Mouse (Mus musculus): ENCODE measurements around the gene Hpgd.
"Not testable (repeated sequence)": the region's sequence is repeated elsewhere in the genome, so short reads cannot be mapped to it uniquely, and the experiment has no call there.

The Hpgd gene

GRCm38 (mm10) chr8:56294373-56294877, at the start of gene Hpgd:
Gene Hpgd, plus strand, starts transcription at chr8:56294585.
- DNase-seq = peak; percentile 55 to 70

DNA sequence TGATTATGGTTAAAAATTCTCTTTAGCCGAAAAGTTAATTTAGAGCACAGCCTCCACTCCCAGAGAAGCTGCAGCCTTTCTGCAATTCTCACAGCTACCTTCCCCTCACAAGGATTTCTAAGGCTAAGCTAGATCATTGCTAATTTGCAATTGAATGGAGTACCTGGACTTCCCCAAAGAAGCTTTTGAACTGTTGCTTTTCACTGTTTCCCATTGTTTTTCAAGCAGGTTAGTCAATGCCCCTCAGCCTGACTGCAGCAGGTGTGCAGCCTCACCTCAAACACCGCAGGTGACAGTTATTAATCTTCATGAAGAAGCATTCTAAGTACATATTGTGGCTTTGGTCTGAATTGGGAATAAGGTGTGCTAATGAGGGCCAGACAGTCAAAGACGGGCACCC, 42.7 kb upstream of the Hpgd start:
- DNase-seq = not testable (repeated sequence)

DNA sequence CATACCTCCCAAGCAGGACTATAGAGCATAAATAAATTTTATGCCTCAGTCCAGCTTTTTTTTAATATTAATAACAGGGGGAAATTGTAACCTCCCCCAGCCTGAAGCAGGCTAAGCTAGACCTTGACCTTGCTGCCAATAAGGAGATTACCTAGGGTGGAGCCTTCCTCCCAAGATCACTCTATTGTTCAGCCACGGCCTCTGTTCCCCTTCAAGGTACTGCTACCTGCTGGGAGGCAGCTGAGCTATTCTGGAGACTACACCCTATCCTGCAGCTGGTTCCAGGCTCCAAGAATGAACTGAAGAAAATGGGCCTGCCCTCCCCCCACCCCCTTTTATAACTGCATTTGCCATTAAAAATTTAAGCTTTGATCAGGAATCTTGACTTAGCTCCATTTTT, 42.1 kb upstream of the Hpgd start:
- DNase-seq = no peak

- no peak for DNase-seq
Measured at GRCm38 (mm10) chr8:56261190-56261589, 33.2 kb upstream of the Hpgd start.

DNA sequence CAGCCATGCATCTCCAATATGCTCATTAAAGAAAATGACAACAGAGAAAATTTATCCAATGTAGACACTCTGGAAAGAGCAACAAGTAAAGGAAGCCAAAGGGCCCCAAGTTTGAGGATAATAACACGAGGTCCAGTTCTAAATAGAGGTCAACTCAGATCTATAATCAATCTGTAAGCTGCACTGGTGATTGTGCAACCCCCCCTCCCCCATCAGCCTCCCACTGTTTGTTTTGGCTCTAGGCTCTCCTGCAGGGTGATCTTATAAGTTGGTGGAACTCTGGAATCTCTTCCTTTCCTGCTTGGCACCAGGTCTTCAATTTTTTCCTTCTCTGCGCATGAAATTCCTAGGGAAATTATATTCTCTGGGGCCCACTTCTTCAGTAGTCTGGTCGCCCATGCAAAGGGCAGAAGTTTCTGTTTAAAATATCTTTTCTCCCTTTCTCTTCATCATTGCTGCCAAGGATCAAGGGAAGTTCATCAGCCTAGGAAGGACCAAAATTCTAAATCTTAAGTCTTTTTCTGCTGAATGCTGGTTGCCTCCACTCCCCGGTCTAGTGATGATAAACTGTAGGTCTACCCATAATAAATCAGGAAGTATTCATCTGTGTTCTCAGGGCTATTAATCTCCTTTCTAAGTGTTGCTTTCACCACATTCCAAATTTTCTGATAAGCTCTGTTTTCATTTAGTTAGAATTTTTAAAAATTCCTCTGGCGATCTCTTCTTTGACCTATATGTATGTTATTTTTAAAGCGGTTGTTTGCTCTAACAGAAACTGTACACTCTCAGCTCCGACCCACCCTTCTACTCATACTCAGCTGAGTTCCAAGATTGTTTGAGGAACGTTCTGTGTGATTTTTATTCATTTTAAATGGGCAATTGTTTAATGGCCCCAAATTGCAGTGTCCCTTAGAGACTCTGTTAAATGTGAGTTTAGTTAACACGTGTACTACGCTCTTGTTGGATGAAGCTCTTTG, 24.4 kb upstream of the Hpgd start:
- DNase-seq = no peak

DNA sequence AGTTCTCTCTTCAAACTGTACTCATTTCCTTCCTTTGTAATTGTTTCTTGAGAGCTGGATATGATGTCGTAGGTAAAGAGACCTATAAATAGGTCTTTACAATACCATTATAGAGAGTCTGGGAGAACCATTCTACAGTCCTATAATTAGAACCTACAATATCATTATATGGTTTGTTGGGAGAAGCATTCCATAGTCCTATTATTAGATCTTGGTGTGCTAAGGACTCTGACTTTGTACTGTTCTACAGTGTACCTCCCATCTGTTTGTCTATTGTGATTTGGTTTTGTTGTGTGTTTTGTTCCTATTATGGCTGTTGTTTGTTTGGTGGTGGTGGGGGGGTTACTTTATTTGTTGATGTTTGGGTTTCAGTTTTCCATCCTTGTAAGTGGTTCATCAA, 21.5 kb upstream of the Hpgd start:
- no peak for DNase-seq

- DNase-seq = no peak
Measured at GRCm38 (mm10) chr8:56275316-56275715, 19.1 kb upstream of the Hpgd start.

DNA sequence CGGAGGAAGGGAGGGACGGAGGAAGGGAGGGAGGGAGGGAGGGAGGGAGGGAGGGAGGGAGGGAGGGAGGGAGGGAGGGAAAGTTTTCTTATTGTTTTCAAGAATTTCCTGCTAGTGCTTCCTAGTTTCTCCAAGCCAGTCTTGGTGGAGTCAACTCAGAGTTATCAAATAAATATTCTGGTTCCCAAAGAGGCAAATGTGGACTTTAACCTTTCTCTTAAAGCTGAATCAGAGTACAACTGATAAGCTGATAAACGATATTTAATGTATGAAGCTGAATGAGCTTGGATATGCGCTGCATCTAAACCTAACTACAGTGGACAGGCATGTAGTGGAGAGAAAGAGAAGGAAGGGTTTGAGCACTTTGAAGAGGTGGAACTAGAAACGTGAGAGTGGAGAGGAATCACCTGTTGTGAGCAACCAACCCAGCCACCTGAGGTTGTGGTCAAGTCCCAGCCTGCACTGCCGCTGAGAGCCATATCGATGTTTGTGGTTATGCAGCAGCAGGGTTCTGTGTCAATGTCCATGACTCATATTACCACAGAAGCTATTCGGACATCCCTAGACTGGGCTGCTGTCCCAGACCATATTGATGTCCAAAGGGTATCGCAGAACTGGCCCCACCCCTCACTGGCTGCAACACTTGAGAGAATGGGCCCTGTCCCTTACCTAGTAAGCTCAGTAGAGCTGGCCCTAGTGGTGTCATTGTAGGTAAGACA, 16.4 kb upstream of the Hpgd start:
- no peak for DNase-seq

DNA sequence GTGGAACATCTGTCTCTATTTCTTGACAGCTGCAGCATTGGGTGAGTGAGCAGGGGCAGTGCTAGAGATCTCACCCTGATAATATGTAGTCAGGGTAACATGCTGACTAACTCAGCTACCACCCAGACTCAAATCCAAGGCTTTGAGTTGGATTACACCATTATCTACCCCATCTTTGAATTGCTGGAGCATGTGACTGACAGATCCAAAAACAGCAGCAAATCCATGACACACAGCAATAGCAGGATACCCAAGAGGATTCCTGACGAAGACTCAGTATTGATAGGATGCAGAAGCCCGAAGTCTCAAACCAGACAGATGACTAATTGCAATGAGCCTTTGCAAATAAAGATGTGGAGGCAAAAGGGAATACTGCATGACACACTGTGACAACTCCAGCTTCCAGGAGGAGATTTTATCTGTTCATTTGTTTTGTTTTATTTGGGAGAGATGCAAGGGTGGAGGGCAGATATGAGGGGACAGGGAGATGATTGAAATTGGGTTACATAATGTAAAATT, 15.8 kb upstream of the Hpgd start:
- DNase-seq = no peak

DNA sequence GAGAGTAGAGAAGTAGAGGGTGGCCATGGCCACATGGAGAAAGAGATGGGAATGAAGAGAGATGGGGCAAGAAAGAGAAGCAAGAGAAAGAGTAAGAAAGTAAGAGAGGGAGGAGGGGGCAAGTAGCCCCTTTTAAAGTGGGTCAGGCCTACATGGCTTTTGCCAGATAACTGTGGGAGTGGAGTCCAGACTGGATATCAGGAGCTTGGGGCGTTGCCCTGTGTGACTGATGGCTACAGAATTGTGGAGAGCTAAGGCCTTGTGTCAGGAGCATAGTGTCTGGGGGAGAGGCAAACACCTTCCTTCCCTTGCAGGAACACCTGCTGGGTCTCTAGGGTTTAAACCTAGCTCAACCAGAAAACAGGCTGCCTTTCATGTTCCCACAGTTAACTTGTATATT, 10.4 kb upstream of the Hpgd start:
- no peak for DNase-seq

DNA sequence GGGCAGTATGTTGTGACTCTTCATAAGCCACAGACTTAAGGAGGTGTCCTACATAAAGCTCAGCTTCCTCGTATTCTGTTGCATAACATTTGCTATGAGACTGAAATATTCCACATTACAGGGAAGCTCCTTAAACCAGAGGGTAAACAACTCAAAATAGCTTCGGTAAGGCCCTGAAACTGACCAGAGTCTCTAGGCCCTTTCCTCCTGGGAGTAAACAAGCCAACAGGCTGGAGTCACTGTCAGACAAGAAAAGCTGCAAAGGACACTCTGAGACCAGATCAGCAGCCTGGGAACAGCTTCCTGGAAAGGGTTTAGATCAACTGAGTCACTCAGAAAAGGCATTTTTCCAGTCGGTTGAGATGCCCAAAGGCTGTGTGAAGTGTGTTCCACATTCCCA, 9.4 kb upstream of the Hpgd start:
- peak in 1 of 2 experiments; percentile 6 for DNase-seq

DNA sequence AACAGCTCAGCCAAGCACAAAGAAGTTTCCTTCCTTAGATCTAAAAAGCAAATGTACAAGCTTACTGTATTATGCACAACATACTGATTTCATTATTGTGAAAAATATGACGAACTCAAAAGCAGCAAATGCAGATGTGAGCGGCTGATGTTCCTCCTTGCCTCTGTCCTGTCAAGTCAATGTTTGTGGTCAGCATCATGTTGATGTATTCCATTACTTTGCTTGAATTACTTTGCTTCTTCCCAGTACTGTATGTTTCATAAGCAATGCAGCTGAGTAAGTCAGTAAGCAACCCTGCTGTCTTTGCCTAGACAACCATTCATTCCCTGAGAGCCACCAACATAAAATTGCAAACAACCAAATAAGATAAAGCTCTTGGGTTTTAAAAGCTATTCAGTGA, 7.7 kb upstream of the Hpgd start:
- no peak for DNase-seq

GRCm38 (mm10) chr8:56287370-56288072, 6.9 kb upstream of the Hpgd start:
- DNase-seq = no peak

GRCm38 (mm10) chr8:56292318-56292717, 2.1 kb upstream of the Hpgd start:
- DNase-seq = no peak

DNA sequence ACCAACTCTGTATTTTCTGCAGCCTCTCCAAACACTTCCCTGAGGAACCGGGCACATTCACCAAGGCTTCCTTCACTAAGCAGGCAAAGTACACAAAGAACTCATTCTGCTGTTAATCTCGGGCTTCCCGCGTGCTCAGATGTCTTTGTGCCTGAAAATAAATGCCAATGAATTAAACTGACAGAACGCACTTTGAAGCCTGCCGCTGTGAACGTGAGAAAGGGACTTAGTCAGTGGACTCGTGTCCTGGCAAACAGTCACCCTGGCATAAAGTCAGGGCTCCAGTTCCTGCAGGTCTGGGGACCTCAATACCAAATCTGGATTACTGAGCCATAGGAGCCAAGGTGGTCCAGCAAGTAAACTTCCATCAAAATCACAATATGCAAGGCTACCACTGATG, 905 bp upstream of the Hpgd start:
- peak; percentile 12 to 27 for DNase-seq

- DNase-seq = no peak
Measured at GRCm38 (mm10) chr8:56294886-56295555, 636 bp downstream of the Hpgd start.

- no peak for DNase-seq
Measured at GRCm38 (mm10) chr8:56299421-56299820, 5.0 kb downstream of the Hpgd start.

GRCm38 (mm10) chr8:56301303-56301702, 6.9 kb downstream of the Hpgd start:
- not testable (repeated sequence) for DNase-seq

DNA sequence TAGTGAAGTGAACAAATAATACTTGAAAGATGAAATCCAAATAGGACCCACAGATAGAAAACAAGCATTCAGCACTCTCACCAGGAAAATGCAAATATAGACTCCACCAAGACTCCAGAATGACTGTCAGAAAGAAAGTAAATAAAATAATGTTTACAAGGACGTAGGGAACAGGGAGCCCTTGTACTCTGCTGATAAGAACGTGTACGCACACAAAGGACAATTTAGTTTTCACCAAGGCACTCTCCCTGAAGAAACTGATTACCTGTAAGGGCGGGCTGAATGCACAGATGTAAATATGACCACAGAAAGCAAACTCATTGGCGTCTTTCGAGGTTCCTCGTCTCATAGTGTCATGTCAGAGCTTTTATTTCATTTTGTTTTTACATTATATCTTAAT, 10.2 kb downstream of the Hpgd start:
- DNase-seq = no peak

DNA sequence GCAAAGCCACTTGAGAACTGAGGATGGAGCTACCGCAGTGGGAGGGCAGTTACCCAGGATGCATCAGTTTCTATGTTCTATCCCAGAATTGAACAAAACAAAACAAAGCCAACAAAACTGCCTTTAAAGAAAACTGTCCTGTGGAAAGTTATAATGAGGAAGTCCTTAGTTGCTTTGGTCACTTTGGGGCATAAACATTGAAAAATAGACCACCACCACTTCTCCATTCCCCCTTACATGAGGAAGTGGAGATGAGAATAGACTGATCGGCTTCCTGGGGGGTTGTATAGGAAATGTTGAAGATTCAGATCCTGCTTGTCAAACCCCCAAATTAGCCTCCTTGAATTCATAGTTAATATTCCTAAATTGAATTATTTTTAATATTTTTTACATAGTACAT, 19.2 kb downstream of the Hpgd start:
- no peak for DNase-seq

DNA sequence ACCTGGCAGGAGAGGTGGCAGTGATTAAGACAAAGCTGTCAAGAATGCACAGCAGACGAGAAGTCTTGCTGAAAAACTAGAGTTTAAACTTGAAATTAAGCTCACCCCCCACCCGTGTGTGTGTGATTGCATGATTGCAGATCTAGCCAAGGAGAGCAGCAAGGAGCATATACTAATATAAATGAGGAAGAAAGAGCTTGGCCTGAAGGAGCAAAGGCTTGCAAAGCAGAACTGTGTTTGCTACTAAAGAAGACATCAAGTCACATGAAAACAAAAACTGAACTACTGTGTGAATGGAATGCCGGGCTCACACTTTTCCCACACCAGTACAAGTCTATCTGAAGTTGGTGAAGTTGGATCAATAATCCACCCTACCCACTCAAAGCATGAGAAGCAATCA, 20.8 kb downstream of the Hpgd start:
- no peak for DNase-seq

- DNase-seq = no peak
Measured at GRCm38 (mm10) chr8:56323276-56323675, 28.9 kb downstream of the Hpgd start.

All from lung, postnatal 4 days (tissue).